Mouse (Mus musculus) MEL-GATA-1-ER (cell line): Measurements from ENCODE around the gene Slc51b.

Experiments used
- DNase-seq: peaks from one replicate; pipeline ENCODE4 v3.0.0-alpha.2; 2012; ENCODE audit warnings: low read depth; ENCODE audit errors: extremely low read depth

Gene Slc51b

GRCm38 (mm10) chr9:65374468-65375162, 48.1 kb downstream of the Slc51b start:
- no peak for DNase-seq

GRCm38 (mm10) chr9:65372449-65372848, 50.3 kb downstream of the Slc51b start:
- DNase-seq = no peak

- DNase-seq = no peak
Measured at GRCm38 (mm10) chr9:65371756-65372155, 51.0 kb downstream of the Slc51b start.

- DNase-seq = no peak
Measured at GRCm38 (mm10) chr9:65365721-65366120, 57.0 kb downstream of the Slc51b start.

- no peak for DNase-seq
Measured at GRCm38 (mm10) chr9:65363684-65364083, 59.1 kb downstream of the Slc51b start.
